Mouse (Mus musculus): Measurements from ENCODE around the gene Ripor3. TPM values are rescaled to one million over a fixed set of nuclear protein-coding genes. Genes with fewer than 3 reads are reported as not detected.

Ripor3 gene
- polyA plus RNA-seq, 1 experiment = 0.13 TPM

GRCm38 (mm10) chr2:168050000-168050942, 39.9 kb upstream of the Ripor3 start:
- H3K4me1 ChIP-seq (ENCODE audit: control insufficient read depth) = peaks cover 22% of the 10 kb centered on the region
- no peaks in the 10 kb centered on the region for H3K36me3 ChIP-seq (ENCODE audit: control insufficient read depth)
- TF ChIP-seq TAL1 (IDR thresholded peaks at IDR 0.05; ENCODE audit: low read length) = no peak
- no peak for TF ChIP-seq GATA1 (IDR thresholded peaks at IDR 0.05; ENCODE audit: low read length)
- peaks cover 35% of the 10 kb centered on the region for H3K27me3 ChIP-seq (ENCODE audit: control insufficient read depth)
- peak overlapping the region; percentile 54 for H3K4me3 ChIP-seq (replicated peaks)
- no peaks in the 10 kb centered on the region for H3K9me3 ChIP-seq (ENCODE audit: control insufficient read depth, low read length)

GRCm38 (mm10) chr2:168049002-168049635, 38.7 kb upstream of the Ripor3 start:
- peaks cover 22% of the 10 kb centered on the region for H3K4me1 ChIP-seq (ENCODE audit: control insufficient read depth)
- H3K36me3 ChIP-seq (ENCODE audit: control insufficient read depth) = no peaks in the 10 kb centered on the region
- peaks cover 35% of the 10 kb centered on the region for H3K27me3 ChIP-seq (ENCODE audit: control insufficient read depth)
- no peaks in the 10 kb centered on the region for H3K9me3 ChIP-seq (ENCODE audit: control insufficient read depth, low read length)
- peak overlapping the region; percentile 9 for H3K4me3 ChIP-seq (replicated peaks)
- TF ChIP-seq TAL1 (IDR thresholded peaks at IDR 0.05; ENCODE audit: low read length) (no peak), GATA1 (IDR thresholded peaks at IDR 0.05; ENCODE audit: low read length) (no peak)

GRCm38 (mm10) chr2:168046467-168046866, 36.0 kb upstream of the Ripor3 start:
- Histone ChIP-seq H3K27me3 (ENCODE audit: control insufficient read depth) (peaks cover 26% of the 10 kb centered on the region), H3K4me3 (replicated peaks) (no peak overlapping the region), H3K4me1 (ENCODE audit: control insufficient read depth) (peaks cover 21% of the 10 kb centered on the region), H3K36me3 (ENCODE audit: control insufficient read depth) (no peaks in the 10 kb centered on the region), H3K9me3 (ENCODE audit: control insufficient read depth, low read length) (no peaks in the 10 kb centered on the region)
- TF ChIP-seq TAL1 (IDR thresholded peaks at IDR 0.05; ENCODE audit: low read length) (no peak), GATA1 (IDR thresholded peaks at IDR 0.05; ENCODE audit: low read length) (no peak)

GRCm38 (mm10) chr2:168045771-168046170, 35.4 kb upstream of the Ripor3 start:
- H3K9me3 ChIP-seq (ENCODE audit: control insufficient read depth, low read length) = no peaks in the 10 kb centered on the region
- TF ChIP-seq TAL1 (IDR thresholded peaks at IDR 0.05; ENCODE audit: low read length) = no peak
- TF ChIP-seq GATA1 (IDR thresholded peaks at IDR 0.05; ENCODE audit: low read length) = no peak
- H3K4me3 ChIP-seq (replicated peaks) = no peak overlapping the region
- peaks cover 19% of the 10 kb centered on the region for H3K27me3 ChIP-seq (ENCODE audit: control insufficient read depth)
- H3K4me1 ChIP-seq (ENCODE audit: control insufficient read depth) = peaks cover 17% of the 10 kb centered on the region
- H3K36me3 ChIP-seq (ENCODE audit: control insufficient read depth) = no peaks in the 10 kb centered on the region

GRCm38 (mm10) chr2:168045357-168045756, 34.9 kb upstream of the Ripor3 start:
- Histone ChIP-seq H3K4me3 (replicated peaks) (no peak overlapping the region), H3K36me3 (ENCODE audit: control insufficient read depth) (no peaks in the 10 kb centered on the region), H3K27me3 (ENCODE audit: control insufficient read depth) (peaks cover 15% of the 10 kb centered on the region), H3K9me3 (ENCODE audit: control insufficient read depth, low read length) (no peaks in the 10 kb centered on the region), H3K4me1 (ENCODE audit: control insufficient read depth) (peaks cover 13% of the 10 kb centered on the region)
- TF ChIP-seq TAL1 (IDR thresholded peaks at IDR 0.05; ENCODE audit: low read length) (no peak), GATA1 (IDR thresholded peaks at IDR 0.05; ENCODE audit: low read length) (no peak)

GRCm38 (mm10) chr2:168044681-168045287, 34.4 kb upstream of the Ripor3 start:
- TF ChIP-seq TAL1 (IDR thresholded peaks at IDR 0.05; ENCODE audit: low read length) (no peak), GATA1 (IDR thresholded peaks at IDR 0.05; ENCODE audit: low read length) (no peak)
- peaks cover 7% of the 10 kb centered on the region for H3K4me1 ChIP-seq (ENCODE audit: control insufficient read depth)
- H3K36me3 ChIP-seq (ENCODE audit: control insufficient read depth) = no peaks in the 10 kb centered on the region
- H3K4me3 ChIP-seq (replicated peaks) = no peak overlapping the region
- peaks cover 10% of the 10 kb centered on the region for H3K27me3 ChIP-seq (ENCODE audit: control insufficient read depth)
- no peaks in the 10 kb centered on the region for H3K9me3 ChIP-seq (ENCODE audit: control insufficient read depth, low read length)

- Histone ChIP-seq H3K9me3 (ENCODE audit: control insufficient read depth, low read length) (no peaks in the 10 kb centered on the region), H3K4me3 (replicated peaks) (no peak overlapping the region), H3K27me3 (ENCODE audit: control insufficient read depth) (no peaks in the 10 kb centered on the region), H3K4me1 (ENCODE audit: control insufficient read depth) (no peaks in the 10 kb centered on the region; the same call in none of the 2 replicates), H3K36me3 (ENCODE audit: control insufficient read depth) (no peaks in the 10 kb centered on the region)
- TF ChIP-seq GATA1 (IDR thresholded peaks at IDR 0.05; ENCODE audit: low read length) (no peak), TAL1 (IDR thresholded peaks at IDR 0.05; ENCODE audit: low read length) (no peak)
Measured at GRCm38 (mm10) chr2:168042019-168042418, 31.6 kb upstream of the Ripor3 start.

GRCm38 (mm10) chr2:168040751-168041150, 30.3 kb upstream of the Ripor3 start:
- Histone ChIP-seq H3K9me3 (ENCODE audit: control insufficient read depth, low read length) (no peaks in the 10 kb centered on the region), H3K4me1 (ENCODE audit: control insufficient read depth) (no peaks in the 10 kb centered on the region; the same call in 1 of the 2 replicates), H3K36me3 (ENCODE audit: control insufficient read depth) (no peaks in the 10 kb centered on the region), H3K4me3 (replicated peaks) (no peak overlapping the region), H3K27me3 (ENCODE audit: control insufficient read depth) (no peaks in the 10 kb centered on the region)
- no peak for TF ChIP-seq GATA1 (IDR thresholded peaks at IDR 0.05; ENCODE audit: low read length)
- no peak for TF ChIP-seq TAL1 (IDR thresholded peaks at IDR 0.05; ENCODE audit: low read length)

- H3K36me3 ChIP-seq (ENCODE audit: control insufficient read depth) = no peaks in the 10 kb centered on the region
- TF ChIP-seq GATA1 (IDR thresholded peaks at IDR 0.05; ENCODE audit: low read length) (no peak), TAL1 (IDR thresholded peaks at IDR 0.05; ENCODE audit: low read length) (no peak)
- H3K4me3 ChIP-seq (replicated peaks) = no peak overlapping the region
- H3K4me1 ChIP-seq (ENCODE audit: control insufficient read depth) = peaks cover 23% of the 10 kb centered on the region
- no peaks in the 10 kb centered on the region for H3K9me3 ChIP-seq (ENCODE audit: control insufficient read depth, low read length)
- no peaks in the 10 kb centered on the region for H3K27me3 ChIP-seq (ENCODE audit: control insufficient read depth)
Measured at GRCm38 (mm10) chr2:168037063-168037462, 26.6 kb upstream of the Ripor3 start.

Data from erythroblast, embryonic 14.5 days (primary cell).